Mouse (Mus musculus): ENCODE measurements at regions not wholly inside any gene's neighbourhood (a gene's known extent, or its start where the extent isn't known, plus 50 kb on each side); places are given as distances from the start of the nearest gene placed in this dataset.

DNA sequence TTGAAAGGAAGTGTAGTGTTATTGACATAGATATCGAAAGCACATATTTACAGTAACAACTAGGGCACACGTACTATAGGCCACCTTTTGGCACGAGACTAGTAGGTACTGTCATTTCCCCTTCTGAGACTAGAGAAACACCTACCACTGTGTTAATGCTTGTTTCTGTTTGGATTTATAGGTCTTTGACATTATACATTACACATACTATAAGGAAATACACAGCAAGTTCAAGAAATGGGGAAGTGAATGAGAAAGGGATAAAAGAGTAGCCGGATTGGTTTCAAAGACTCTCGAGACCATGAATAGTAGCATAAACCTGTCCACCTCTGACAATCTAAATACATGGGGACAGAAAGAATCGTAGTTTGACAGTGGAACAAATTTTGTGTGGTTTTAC is 900.3 kb upstream of the Pot1a start:
- DNase-seq (ENCODE audit: low spot score in 2 of 2): no peak

DNA sequence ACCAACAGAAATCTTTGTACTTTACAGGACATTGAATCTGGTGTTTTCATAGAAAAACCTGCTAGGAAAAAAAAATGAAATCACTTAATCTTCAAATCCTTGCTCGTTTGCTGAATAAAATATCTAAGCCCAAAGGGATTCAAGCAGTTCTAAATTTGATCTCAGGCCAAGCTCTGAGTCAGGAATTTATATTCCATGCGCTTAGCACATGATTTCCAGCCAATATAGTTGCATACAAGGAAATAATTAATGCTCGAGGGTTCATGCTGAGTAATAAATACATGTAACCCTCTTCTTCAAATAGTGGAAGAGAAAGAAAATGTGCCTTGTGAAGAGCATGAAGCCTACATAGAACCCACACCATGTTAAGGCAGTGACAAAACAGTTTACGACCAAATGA is 899.8 kb upstream of the Pot1a start:
- DNase-seq (ENCODE audit: low spot score in 2 of 2): peak in 1 of 2 experiments; percentile 1

DNA sequence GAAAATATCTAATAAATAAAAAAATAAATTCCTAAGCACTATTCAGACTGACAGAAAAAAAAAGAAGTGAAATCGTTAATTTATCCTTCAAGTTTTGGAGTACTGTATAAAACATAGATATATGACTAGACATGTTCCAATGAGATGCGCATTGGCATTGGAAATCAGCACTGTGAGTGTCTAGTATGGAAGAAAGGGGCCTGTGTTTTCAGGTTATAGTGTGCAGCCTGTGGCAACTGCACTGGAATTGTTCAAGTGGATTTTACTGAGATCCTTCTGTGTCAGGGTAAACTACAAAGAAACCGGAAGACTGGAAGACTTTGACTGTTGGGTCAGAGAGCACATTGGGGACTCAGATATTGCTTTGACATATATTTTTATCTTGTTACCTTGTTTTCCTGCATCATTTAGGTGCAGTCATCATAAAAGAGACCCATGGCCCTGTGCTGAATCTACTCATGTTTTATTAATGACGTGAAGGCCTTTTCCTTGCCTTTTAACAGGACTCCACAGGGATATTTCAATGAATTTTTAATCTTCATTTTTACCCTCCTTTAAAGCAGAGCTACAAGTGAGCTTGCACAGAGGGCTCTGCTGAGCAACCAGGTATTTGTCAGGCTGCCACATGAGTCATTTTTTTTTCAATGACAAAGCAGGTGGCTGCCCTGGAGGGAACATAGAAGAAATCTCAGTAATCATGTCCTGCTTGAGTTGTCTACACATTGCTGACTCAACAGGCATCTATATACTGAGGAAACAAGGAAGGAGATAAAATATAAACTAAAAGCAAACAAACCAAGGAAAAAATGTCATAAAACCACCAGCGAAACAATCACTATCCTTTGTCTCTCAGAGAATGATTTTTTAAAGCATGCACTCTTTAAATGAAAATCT is 899.2 kb upstream of the Pot1a start:
- DNase-seq (ENCODE audit: low spot score in 2 of 2): no peak

All from layer of hippocampus, postnatal 14 days (tissue).